ENCODE assay signal across 9 mouse cellular contexts in genomic region chr11:90306993-90307392, GRCm38 (mm10). TPM values are rescaled to one million over a fixed set of nuclear protein-coding genes. Genes with fewer than 3 reads are reported as not detected.
A peak's percentile ranks its signal among the peaks of the same experiment; 100 is the strongest.
DNase-seq lines count a peak whose midpoint lies in the region; ATAC-seq lines count a peak whose summit lies in the region.
"Had no signal": no experiment of that assay in that cellular context is flagged by ENCODE, and none has a peak within 500 bp of the region (broad histone marks: within the 10 kb centered on the region; RNA-seq: fewer than 3 reads in every experiment).

No protein-coding gene starts in this region.

- no peak overlapping the region for H3K4me3 ChIP-seq in liver, embryonic 11.5 days (ENCODE audit: low read depth, low read length)
- no peak overlapping the region for H3K4me3 ChIP-seq in limb, embryonic 10.5 days
- H3K4me3 ChIP-seq: erythroblast, embryonic 14.5 days had no signal

- no peak for ATAC-seq in liver, embryonic 11.5 days (replicated peaks; ENCODE audit: low FRiP score)
- no peak for ATAC-seq in monocyte, adult 5-6 weeks (replicated peaks; ENCODE audit: insufficient number of reproducible peaks, low FRiP score, low TSS enrichment, poor library complexity, severe bottlenecking)

- 59% methylated on average over 6 of the region's 6 CpGs for WGBS in liver, embryonic 11.5 days
- WGBS in limb, embryonic 10.5 days: 75% methylated on average over 6 of the region's 6 CpGs

- H3K4me2 ChIP-seq in liver, embryonic 11.5 days: no peak overlapping the region

- no peaks in the 10 kb centered on the region for H3K4me1 ChIP-seq in liver, embryonic 11.5 days (replicated peaks; ENCODE audit: control insufficient read depth, insufficient read depth, low read length)
- no peaks in the 10 kb centered on the region for H3K4me1 ChIP-seq in limb, embryonic 10.5 days

- DNase-seq in liver: peak; percentile 42
- no peak for DNase-seq in liver, embryonic 11.5 days (ENCODE audit: low spot score)
- DNase-seq in T-cell, adult 2 months (ENCODE audit: low spot score): peak; percentile 10
- peak; percentile 59 to 74 for DNase-seq in cerebellum, postnatal 25 days
- peak; percentile 26 to 59 for DNase-seq in heart, adult 9 months (ENCODE audit: low spot score in 2 of 2)
- DNase-seq in limb, embryonic 10.5 days (ENCODE audit: low spot score): peak; percentile 64
- DNase-seq in retina, adult 2 months (ENCODE audit: low read depth, low spot score): peak; percentile 41

- H3K9me3 ChIP-seq in liver, embryonic 11.5 days (ENCODE audit: control insufficient read depth, low read length): no peaks in the 10 kb centered on the region
- no peaks in the 10 kb centered on the region for H3K9me3 ChIP-seq in limb, embryonic 10.5 days (replicated peaks)

- H3K27me3 ChIP-seq in liver, embryonic 11.5 days (replicated peaks; ENCODE audit: control insufficient read depth, insufficient read depth, low read length): no peaks in the 10 kb centered on the region
- H3K27me3 ChIP-seq in limb, embryonic 10.5 days (ENCODE audit: low read depth, poor library complexity, severe bottlenecking): no peaks in the 10 kb centered on the region

- H3K36me3 ChIP-seq in liver, embryonic 11.5 days (ENCODE audit: control insufficient read depth, insufficient read depth, low read length): no peaks in the 10 kb centered on the region
- H3K36me3 ChIP-seq in limb, embryonic 10.5 days: no peaks in the 10 kb centered on the region

- no peak overlapping the region for H3K9ac ChIP-seq in liver, embryonic 11.5 days (ENCODE audit: low read depth, low read length)

- no peak overlapping the region for H3K27ac ChIP-seq in liver, embryonic 11.5 days (ENCODE audit: low read depth, low read length)
- no peak overlapping the region for H3K27ac ChIP-seq in limb, embryonic 10.5 days

RNA-seq across cellular contexts. Expression of gene Mmd, which starts 57.7 kb away (rescaled TPM):
- polyA plus RNA-seq in liver, embryonic 11.5 days (2014; fragmentation: Nextera tagmentation; extraction: Ambion mirVana): 16.3 and 17.1 TPM in 2 replicates
- polyA plus RNA-seq in limb, embryonic 10.5 days (2016; fragmentation: Nextera tagmentation; extraction: Ambion mirVana): 38.0 and 38.7 TPM in 2 replicates
- total RNA-seq in monocyte, adult 5-6 weeks (2017): 23.5 to 81.5 TPM (median 37.7 TPM) in 3 replicates
